Mouse (Mus musculus): Measurements from ENCODE around the gene Igfbpl1.

DNA sequence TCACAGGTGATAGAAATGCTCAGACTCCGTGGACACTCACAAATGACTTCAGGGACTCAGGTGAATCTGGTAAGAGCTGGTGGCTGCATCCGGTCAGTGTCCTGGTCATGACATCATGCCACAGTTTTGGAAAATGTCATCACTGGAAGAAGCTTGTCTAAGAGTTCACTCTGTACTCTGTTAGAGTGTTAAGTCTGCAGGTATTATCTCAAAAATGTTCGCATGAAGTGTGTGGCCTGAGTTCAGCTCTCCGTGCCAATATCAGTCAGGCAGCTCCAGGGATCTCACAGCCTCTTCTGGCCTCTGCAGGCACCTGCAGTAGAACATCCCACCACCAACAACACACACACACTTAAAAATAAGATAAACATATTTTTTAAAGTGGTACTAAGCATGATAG, 64.1 kb downstream of the Igfbpl1 start:
- no peak for TF ChIP-seq CTCF (IDR thresholded peaks at IDR 0.05; ENCODE audit: insufficient read depth, low read length)
- no peak for TF ChIP-seq POLR2A (IDR thresholded peaks at IDR 0.05; ENCODE audit: borderline replicate concordance, extremely low read depth, low read depth, low read length)
